Mouse (Mus musculus): ENCODE results near the gene Socs2. TPM values are rescaled to one million over a fixed set of nuclear protein-coding genes. Genes with fewer than 3 reads are reported as not detected.

The Socs2 gene
- total RNA-seq (2023), result 1 to 10 TPM; 4.7 to 7.4 TPM

GRCm38 (mm10) chr10:95416685-95417495 lies at the start of gene Socs2:
TSS of gene Socs2 (minus strand) at chr10:95417180.

Other genes starting within 250 kb of the Socs2 start
- 10 to 100 TPM; 17.9 to 20.9 TPM for gene Cradd, start 93.0 kb downstream of the Socs2 start, total RNA-seq (2023)
- 10 to 100 TPM; 47.7 to 52.6 TPM for gene Mrpl42, start 84.8 kb upstream of the Socs2 start, total RNA-seq (2023)
- 100 to 1,000 TPM; 107 to 119 TPM for gene Ube2n, start 98.0 kb upstream of the Socs2 start, total RNA-seq (2023)
- gene Nudt4, start 147.0 kb upstream of the Socs2 start, total RNA-seq (2023), result 10 to 100 TPM; 18.4 to 21.8 TPM